Mouse (Mus musculus) G1E (cell line): ENCODE data around the gene Slc29a1.

Source experiments
- CTCF ChIP-seq: IDR thresholded peaks from 2 replicates; pipeline ENCODE4 v1.5.1; 2012; ENCODE audit warnings: low read depth, low read length, inconsistent platforms, mixed read lengths
- GATA1 ChIP-seq: IDR thresholded peaks from 2 replicates; pipeline ENCODE4 v1.6.1; 2012; ENCODE audit warnings: borderline replicate concordance, low read length, inconsistent platforms, mixed read lengths
- GATA2 ChIP-seq: IDR thresholded peaks from 2 replicates; pipeline ENCODE4 v1.6.1; 2012; ENCODE audit warnings: low read depth, low read length, inconsistent platforms, borderline replicate concordance
- POLR2AphosphoS5 ChIP-seq: IDR thresholded peaks from 2 replicates; pipeline ENCODE4 v1.6.1; 2012; ENCODE audit warnings: low read depth, low read length, inconsistent platforms; ENCODE audit not compliant: insufficient replicate concordance
- TAL1 ChIP-seq: conservative IDR thresholded peaks from 2 replicates; pipeline ENCODE4 v1.6.1; 2012; ENCODE audit warnings: low read depth, low read length, inconsistent platforms, mixed read lengths

GRCm38 (mm10) chr17:45554420-45554819 lies 45.0 kb downstream of the Slc29a1 start:
- TF ChIP-seq GATA2: no peak
- TF ChIP-seq CTCF: no peak
- TF ChIP-seq GATA1: no peak
- no peak for TF ChIP-seq POLR2AphosphoS5
- TF ChIP-seq TAL1: no peak
